Mouse (Mus musculus) limb, embryonic 10.5 days (tissue): ENCODE measurements around the gene Ltbp4. TPM values are rescaled to one million over a fixed set of nuclear protein-coding genes. Genes with fewer than 3 reads are reported as not detected.

Experiments
- DNase-seq: peaks from one replicate; pipeline ENCODE4 v3.0.0-alpha.2; 2017; ENCODE audit warnings: low spot score
- H3K27ac ChIP-seq: fragments of 300-500 bp; sonication (generic); 2 replicates; pipeline ENCODE4 v1.5.1; 2016; ENCODE audit warnings: mild to moderate bottlenecking
- H3K27me3 ChIP-seq: fragments of 300-500 bp; sonication (generic); 2 replicates; pipeline ENCODE4 v1.6.1; 2016; ENCODE audit warnings: low read depth, mild to moderate bottlenecking; ENCODE audit not compliant: poor library complexity, severe bottlenecking
- H3K36me3 ChIP-seq: fragments of 300-500 bp; sonication (generic); 2 replicates; pipeline ENCODE4 v1.6.1; 2016; ENCODE audit warnings: mild to moderate bottlenecking, moderate library complexity
- H3K4me1 ChIP-seq: fragments of 300-500 bp; sonication (generic); 2 replicates; pipeline ENCODE4 v1.6.1; 2016
- H3K4me3 ChIP-seq: fragments of 300-500 bp; sonication (generic); 2 replicates; pipeline ENCODE4 v1.5.1; 2016; ENCODE audit warnings: mild to moderate bottlenecking, moderate library complexity
- H3K9me3 ChIP-seq: fragments of 300-500 bp; sonication (generic); replicated peaks from 2 replicates; pipeline ENCODE4 v1.6.1; 2016; ENCODE audit warnings: mild to moderate bottlenecking
- WGBS: fragments of 180-500 bp; shearing (Covaris S2); methylation state at CpG from one replicate; pipeline ENCODE4 v1.1.7; 2016; 5-methylcytosine and 5-hydroxymethylcytosine counted together
- polyA plus RNA-seq: library from polyadenylated mRNA; unstranded; fragments of >200 nt; fragmentation: Nextera tagmentation; extraction: Ambion mirVana; gene quantifications from 2 replicates; pipeline ENCODE4 v1.2.1, GENCODE M21; 2016

Gene Ltbp4
- polyA plus RNA-seq, 1 experiment from 2014 or later, result 10.6 TPM

GRCm38 (mm10) chr7:27354144-27354543 is 16.7 kb upstream of the Ltbp4 start:
- peaks cover 39% of the 10 kb centered on the region for H3K27me3 ChIP-seq
- H3K4me1 ChIP-seq, result peaks cover 30% of the 10 kb centered on the region
- peak overlapping the region; percentile 67 for H3K4me3 ChIP-seq
- H3K27ac ChIP-seq, result no peak overlapping the region
- WGBS, result 23% methylated on average over 6 of the region's 6 CpGs
- peaks cover 18% of the 10 kb centered on the region for H3K36me3 ChIP-seq
- DNase-seq, result no peak
- H3K9me3 ChIP-seq, result no peaks in the 10 kb centered on the region

- Histone ChIP-seq H3K4me1 (peaks cover 10% of the 10 kb centered on the region), H3K36me3 (peaks cover 53% of the 10 kb centered on the region), H3K27me3 (no peaks in the 10 kb centered on the region), H3K27ac (no peak overlapping the region), H3K9me3 (no peaks in the 10 kb centered on the region), H3K4me3 (no peak overlapping the region)
- no peak for DNase-seq
- 10% methylated on average over 6 of the region's 6 CpGs for WGBS
These were observed 8.0 kb upstream of the Ltbp4 start for GRCm38 (mm10) chr7:27345444-27345843.

- 57% methylated on average over 4 of the region's 4 CpGs for whole genome bisulfite sequencing
- Histone ChIP-seq H3K36me3 (peaks cover 37% of the 10 kb centered on the region), H3K27me3 (peaks cover 21% of the 10 kb centered on the region), H3K4me3 (no peak overlapping the region), H3K9me3 (no peaks in the 10 kb centered on the region), H3K27ac (no peak overlapping the region), H3K4me1 (peaks cover 19% of the 10 kb centered on the region)
- DNase-seq, result no peak
These were observed 5.1 kb upstream of the Ltbp4 start for GRCm38 (mm10) chr7:27342595-27342994.

GRCm38 (mm10) chr7:27339519-27339918 is 2.0 kb upstream of the Ltbp4 start:
- peaks cover 50% of the 10 kb centered on the region for H3K27me3 ChIP-seq
- no peak overlapping the region for H3K4me3 ChIP-seq
- DNase-seq, result no peak
- no peaks in the 10 kb centered on the region for H3K9me3 ChIP-seq
- H3K36me3 ChIP-seq, result peaks cover 20% of the 10 kb centered on the region
- WGBS, result 40% methylated on average over 7 of the region's 7 CpGs
- H3K4me1 ChIP-seq, result peaks cover 30% of the 10 kb centered on the region
- no peak overlapping the region for H3K27ac ChIP-seq

- WGBS, result 70% methylated on average over 4 of the region's 4 CpGs
- no peak for DNase-seq
- H3K36me3 ChIP-seq, result peaks cover 16% of the 10 kb centered on the region
- H3K4me3 ChIP-seq, result no peak overlapping the region
- peaks cover 54% of the 10 kb centered on the region for H3K27me3 ChIP-seq
- H3K9me3 ChIP-seq, result no peaks in the 10 kb centered on the region
- H3K4me1 ChIP-seq, result peaks cover 34% of the 10 kb centered on the region
- H3K27ac ChIP-seq, result no peak overlapping the region
These were observed 1.6 kb upstream of the Ltbp4 start for GRCm38 (mm10) chr7:27339114-27339513.

GRCm38 (mm10) chr7:27335928-27336823 is 1.3 kb downstream of the Ltbp4 start:
- peaks cover 84% of the 10 kb centered on the region for H3K27me3 ChIP-seq
- peak; percentile 93 for DNase-seq
- H3K36me3 ChIP-seq, result no peaks in the 10 kb centered on the region
- peaks cover 55% of the 10 kb centered on the region for H3K4me1 ChIP-seq
- H3K27ac ChIP-seq, result peak overlapping the region; percentile 83
- H3K4me3 ChIP-seq, result peak overlapping the region; percentile 62
- under 1% methylated on average over 47 of the region's 47 CpGs for WGBS
- H3K9me3 ChIP-seq, result no peaks in the 10 kb centered on the region

GRCm38 (mm10) chr7:27335011-27335720 is 2.3 kb downstream of the Ltbp4 start:
- Histone ChIP-seq H3K36me3 (no peaks in the 10 kb centered on the region), H3K27me3 (peaks cover 94% of the 10 kb centered on the region), H3K27ac (no peak overlapping the region), H3K4me1 (peaks cover 64% of the 10 kb centered on the region), H3K4me3 (peak overlapping the region; percentile 62; the same call in 1 of the 2 replicates), H3K9me3 (no peaks in the 10 kb centered on the region)
- WGBS, result 52% methylated on average over 15 of the region's 15 CpGs
- no peak for DNase-seq

GRCm38 (mm10) chr7:27334405-27334911 is 3.0 kb downstream of the Ltbp4 start:
- no peaks in the 10 kb centered on the region for H3K36me3 ChIP-seq
- 2% methylated on average over 32 of the region's 32 CpGs for WGBS
- H3K4me1 ChIP-seq, result peaks cover 63% of the 10 kb centered on the region
- H3K4me3 ChIP-seq, result peak overlapping the region; percentile 51
- DNase-seq, result no peak
- peaks cover 99% of the 10 kb centered on the region for H3K27me3 ChIP-seq
- H3K9me3 ChIP-seq, result no peaks in the 10 kb centered on the region
- peak overlapping the region; percentile 42; the same call in 1 of the 2 replicates for H3K27ac ChIP-seq

- Histone ChIP-seq H3K27ac (peak overlapping the region; percentile 43; the same call in 1 of the 2 replicates), H3K4me1 (peaks cover 71% of the 10 kb centered on the region)
- WGBS, result 5% methylated on average over 68 of the region's 77 CpGs
These were observed 4.1 kb downstream of the Ltbp4 start for GRCm38 (mm10) chr7:27333316-27333941.

GRCm38 (mm10) chr7:27332353-27333199 is 4.9 kb downstream of the Ltbp4 start:
- peak; percentile 86 for DNase-seq
- H3K27ac ChIP-seq, result no peak overlapping the region
- peaks cover 67% of the 10 kb centered on the region for H3K4me1 ChIP-seq
- peaks cover 99% of the 10 kb centered on the region for H3K27me3 ChIP-seq
- H3K9me3 ChIP-seq, result no peaks in the 10 kb centered on the region
- H3K4me3 ChIP-seq, result peak overlapping the region; percentile 51
- 1% methylated on average over 38 of the region's 39 CpGs for WGBS
- H3K36me3 ChIP-seq, result no peaks in the 10 kb centered on the region

More at GRCm38 (mm10) chr7:27333316-27333941, 4.1 kb downstream of the Ltbp4 start:
- Histone ChIP-seq H3K4me3 (peak overlapping the region; percentile 51), H3K9me3 (no peaks in the 10 kb centered on the region), H3K36me3 (no peaks in the 10 kb centered on the region), H3K27me3 (peaks cover 99% of the 10 kb centered on the region)
- DNase-seq, result peak; percentile 46

GRCm38 (mm10) chr7:27331854-27332253 is 5.6 kb downstream of the Ltbp4 start:
- DNase-seq, result peak; percentile 27
- H3K4me1 ChIP-seq, result peaks cover 60% of the 10 kb centered on the region
- no peaks in the 10 kb centered on the region for H3K9me3 ChIP-seq
- H3K27me3 ChIP-seq, result peaks cover 99% of the 10 kb centered on the region
- H3K27ac ChIP-seq, result no peak overlapping the region
- 5% methylated on average over 8 of the region's 8 CpGs for WGBS
- H3K36me3 ChIP-seq, result 0 out of 2 replicates have a peak, but pooled peaks cover 2% of the 10 kb centered on the region
- H3K4me3 ChIP-seq, result peak overlapping the region; percentile 51; the same call in 1 of the 2 replicates

- Histone ChIP-seq H3K27ac (no peak overlapping the region), H3K4me1 (peaks cover 58% of the 10 kb centered on the region), H3K9me3 (no peaks in the 10 kb centered on the region), H3K4me3 (peak overlapping the region; percentile 52; the same call in 1 of the 2 replicates), H3K27me3 (peaks cover 99% of the 10 kb centered on the region), H3K36me3 (0 out of 2 replicates have a peak, but pooled peaks cover 2% of the 10 kb centered on the region)
- WGBS, result 1% methylated on average over 8 of the region's 8 CpGs
- no peak for DNase-seq
These were observed 6.0 kb downstream of the Ltbp4 start for GRCm38 (mm10) chr7:27331541-27331851.
